Mouse (Mus musculus) cerebellum, adult 8-10 months (tissue): ENCODE results near the gene Tsc1.
A peak's percentile ranks its signal among the peaks of the same experiment; 100 is the strongest.

ENCODE experiments used
- DNase-seq: peaks from one replicate; pipeline ENCODE4 v3.0.0; 2022

Gene Tsc1

GRCm38 (mm10) chr2:28616358-28616757 lies 24.7 kb upstream of the Tsc1 start:
- no peak for DNase-seq

GRCm38 (mm10) chr2:28616874-28617273 lies 24.2 kb upstream of the Tsc1 start:
- DNase-seq = no peak

- DNase-seq = no peak
These were observed 23.2 kb upstream of the Tsc1 start for GRCm38 (mm10) chr2:28617498-28618486.

- DNase-seq = no peak
These were observed 22.2 kb upstream of the Tsc1 start for GRCm38 (mm10) chr2:28618777-28619336.

- DNase-seq = no peak
These were observed 21.7 kb upstream of the Tsc1 start for GRCm38 (mm10) chr2:28619369-28619768.

GRCm38 (mm10) chr2:28620522-28620921 lies 20.5 kb upstream of the Tsc1 start:
- no peak for DNase-seq

GRCm38 (mm10) chr2:28621111-28621510 lies 19.9 kb upstream of the Tsc1 start:
- DNase-seq = no peak

GRCm38 (mm10) chr2:28621664-28622171 lies 19.3 kb upstream of the Tsc1 start, which contains the start of gene Gfi1b:
Gene Gfi1b, minus strand, starts transcription at chr2:28621982.
- no peak for DNase-seq

GRCm38 (mm10) chr2:28622521-28623124 lies 18.4 kb upstream of the Tsc1 start:
- no peak for DNase-seq

GRCm38 (mm10) chr2:28624870-28625269 lies 16.2 kb upstream of the Tsc1 start:
- DNase-seq = no peak

GRCm38 (mm10) chr2:28626038-28626437 lies 15.0 kb upstream of the Tsc1 start:
- DNase-seq = no peak

GRCm38 (mm10) chr2:28628053-28628452 lies 13.0 kb upstream of the Tsc1 start:
- no peak for DNase-seq

- DNase-seq = no peak
These were observed 11.1 kb upstream of the Tsc1 start for GRCm38 (mm10) chr2:28629911-28630381.

GRCm38 (mm10) chr2:28632626-28633025 lies 8.4 kb upstream of the Tsc1 start:
- no peak for DNase-seq

GRCm38 (mm10) chr2:28633136-28633535 lies 7.9 kb upstream of the Tsc1 start:
- DNase-seq = no peak

- DNase-seq = no peak
These were observed 5.8 kb upstream of the Tsc1 start for GRCm38 (mm10) chr2:28635199-28635598.

GRCm38 (mm10) chr2:28637106-28637845 lies 3.8 kb upstream of the Tsc1 start:
- no peak for DNase-seq

GRCm38 (mm10) chr2:28638352-28638751 lies 2.7 kb upstream of the Tsc1 start:
- DNase-seq = no peak

- DNase-seq = no peak
These were observed 2.1 kb upstream of the Tsc1 start for GRCm38 (mm10) chr2:28638886-28639285.

- DNase-seq = peak; percentile 34
These were observed 1.2 kb upstream of the Tsc1 start for GRCm38 (mm10) chr2:28639794-28640193.

- no peak for DNase-seq
These were observed 460 bp downstream of the Tsc1 start for GRCm38 (mm10) chr2:28641435-28641941.

- DNase-seq = no peak
These were observed 2.1 kb downstream of the Tsc1 start for GRCm38 (mm10) chr2:28643081-28643480.
